Mouse (Mus musculus): ENCODE measurements at regions not wholly inside any gene's neighbourhood (a gene's known extent, or its start where the extent isn't known, plus 50 kb on each side); places are given as distances from the start of the nearest gene placed in this dataset.
A peak's percentile ranks its signal among the peaks of the same experiment; 100 is the strongest.

GRCm38 (mm10) chr1:194330471-194330870 is 287.5 kb upstream of the Plxna2 start:
- DNase-seq = no peak

GRCm38 (mm10) chr1:194320320-194321036 is 297.5 kb upstream of the Plxna2 start:
- DNase-seq = no peak

GRCm38 (mm10) chr1:194318351-194318750 is 299.7 kb upstream of the Plxna2 start:
- DNase-seq = no peak

GRCm38 (mm10) chr1:194315593-194315992 is 302.4 kb upstream of the Plxna2 start:
- DNase-seq = no peak

GRCm38 (mm10) chr1:194310373-194310772 is 307.6 kb upstream of the Plxna2 start:
- DNase-seq = no peak

- no peak for DNase-seq
Measured at GRCm38 (mm10) chr1:194308648-194309047, 309.4 kb upstream of the Plxna2 start.

- no peak for DNase-seq
Measured at GRCm38 (mm10) chr1:194303951-194304350, 314.1 kb upstream of the Plxna2 start.

GRCm38 (mm10) chr1:194302775-194303174 is 315.2 kb upstream of the Plxna2 start:
- DNase-seq = no peak

GRCm38 (mm10) chr1:194281941-194282340 is 336.1 kb upstream of the Plxna2 start:
- DNase-seq = no peak

- DNase-seq = no peak
Measured at GRCm38 (mm10) chr1:194268028-194268427, 350.0 kb upstream of the Plxna2 start.

- DNase-seq = no peak
Measured at GRCm38 (mm10) chr1:194262374-194262773, 355.6 kb upstream of the Plxna2 start.

- DNase-seq = no peak
Measured at GRCm38 (mm10) chr1:194259957-194260356, 358.1 kb upstream of the Plxna2 start.

GRCm38 (mm10) chr1:194244776-194245366 is 373.1 kb upstream of the Plxna2 start:
- no peak for DNase-seq

- DNase-seq = no peak
Measured at GRCm38 (mm10) chr1:194241111-194241510, 376.9 kb upstream of the Plxna2 start.

GRCm38 (mm10) chr1:194231206-194231605 is 386.8 kb upstream of the Plxna2 start:
- DNase-seq = no peak

- no peak for DNase-seq
Measured at GRCm38 (mm10) chr1:194226550-194227160, 391.4 kb upstream of the Plxna2 start.

GRCm38 (mm10) chr1:194225786-194226185 is 392.2 kb upstream of the Plxna2 start:
- DNase-seq = no peak

- no peak for DNase-seq
Measured at GRCm38 (mm10) chr1:194224046-194224445, 394.0 kb upstream of the Plxna2 start.

- DNase-seq = no peak
Measured at GRCm38 (mm10) chr1:194223610-194224009, 394.4 kb upstream of the Plxna2 start.

GRCm38 (mm10) chr1:194223015-194223414 is 395.0 kb upstream of the Plxna2 start:
- peak; percentile 39 to 71 for DNase-seq

- no peak for DNase-seq
Measured at GRCm38 (mm10) chr1:194208034-194209000, 409.7 kb upstream of the Plxna2 start.

GRCm38 (mm10) chr1:194197516-194197915 is 420.5 kb upstream of the Plxna2 start:
- DNase-seq = no peak

GRCm38 (mm10) chr1:194182293-194182692 is 435.7 kb upstream of the Plxna2 start:
- DNase-seq = no peak

All from kidney, adult 8-10 months (tissue).